ENCODE assay signal across 28 mouse cellular contexts in genomic region chr10:118442999-118443398, GRCm38 (mm10). TPM values are rescaled to one million over a fixed set of nuclear protein-coding genes. Genes with fewer than 3 reads are reported as not detected.
"Had no signal": no experiment of that assay in that cellular context is flagged by ENCODE, and none has a peak within 500 bp of the region (broad histone marks: within the 10 kb centered on the region; RNA-seq: fewer than 3 reads in every experiment).

No protein-coding gene starts in this region.

- ATAC-seq: liver, embryonic 12.5 days; midbrain, embryonic 13.5 days had no signal

- H3K4me2 ChIP-seq: limb, embryonic 13.5 days; liver, embryonic 12.5 days; liver, embryonic 15.5 days; lung, embryonic 15.5 days; midbrain, embryonic 13.5 days; neural tube, embryonic 12.5 days; neural tube, embryonic 15.5 days had no signal

- H3K36me3 ChIP-seq: limb, embryonic 10.5 days; limb, embryonic 13.5 days; liver, embryonic 12.5 days; liver, embryonic 15.5 days; lung, embryonic 15.5 days; midbrain, embryonic 10.5 days; midbrain, embryonic 13.5 days; neural tube, embryonic 12.5 days; neural tube, embryonic 15.5 days had no signal

- H3K27ac ChIP-seq: kidney, postnatal 0 days; layer of hippocampus, adult 2 months; limb, embryonic 10.5 days; limb, embryonic 13.5 days; liver, embryonic 12.5 days; liver, embryonic 15.5 days; lung, embryonic 15.5 days; midbrain, embryonic 10.5 days; midbrain, embryonic 13.5 days; neural tube, embryonic 12.5 days; neural tube, embryonic 15.5 days; stomach, postnatal 0 days had no signal

- H3K9ac ChIP-seq: limb, embryonic 13.5 days; liver, embryonic 12.5 days; liver, embryonic 15.5 days; lung, embryonic 15.5 days; midbrain, embryonic 13.5 days; neural tube, embryonic 12.5 days; neural tube, embryonic 15.5 days had no signal

- H3K4me1 ChIP-seq: limb, embryonic 10.5 days; limb, embryonic 13.5 days; liver, embryonic 12.5 days; liver, embryonic 15.5 days; lung, embryonic 15.5 days; midbrain, embryonic 10.5 days; midbrain, embryonic 13.5 days had no signal

- H3K9me3 ChIP-seq: limb, embryonic 10.5 days; limb, embryonic 13.5 days; liver, embryonic 12.5 days; liver, embryonic 15.5 days; lung, embryonic 15.5 days; megakaryocyte, embryonic 14.5 days; midbrain, embryonic 10.5 days; midbrain, embryonic 13.5 days; neural tube, embryonic 12.5 days; neural tube, embryonic 15.5 days had no signal

- H3K27me3 ChIP-seq: limb, embryonic 13.5 days; liver, embryonic 12.5 days; liver, embryonic 15.5 days; lung, embryonic 15.5 days; midbrain, embryonic 13.5 days; neural tube, embryonic 12.5 days; neural tube, embryonic 15.5 days had no signal

- H3K4me3 ChIP-seq: layer of hippocampus, adult 2 months; limb, embryonic 10.5 days; limb, embryonic 13.5 days; liver, embryonic 12.5 days; liver, embryonic 15.5 days; lung, embryonic 15.5 days; megakaryocyte, embryonic 14.5 days; midbrain, embryonic 10.5 days; midbrain, embryonic 13.5 days; neural tube, embryonic 12.5 days; neural tube, embryonic 15.5 days had no signal

- DNase-seq: kidney, postnatal 25 days; layer of hippocampus, adult 9-11 months; liver; lung, adult 18-20 months; lung, postnatal 10 days; lung, postnatal 36 days; right cerebral cortex, postnatal 14 days; right cerebral cortex, postnatal 4 days; thymus, postnatal 25 days had no signal

RNA-seq across cellular contexts. Expression of gene Ifng, which starts 2.2 kb away (rescaled TPM):
- total RNA-seq: layer of hippocampus, adult 2 months; layer of hippocampus, postnatal 25 days; left cerebral cortex, adult 18-20 months; left cerebral cortex, postnatal 25 days; midbrain, postnatal 0 days had no signal
- polyA plus RNA-seq: kidney, embryonic 14.5 days; kidney, postnatal 0 days; limb, embryonic 10.5 days; limb, embryonic 13.5 days; liver, embryonic 12.5 days; liver, embryonic 15.5 days; lung, embryonic 15.5 days; midbrain, embryonic 10.5 days; midbrain, embryonic 13.5 days; midbrain, postnatal 0 days; neural tube, embryonic 12.5 days; neural tube, embryonic 15.5 days; stomach, embryonic 14.5 days; stomach, postnatal 0 days had no signal
